Mouse (Mus musculus): ENCODE data around the gene Zdhhc6.

GRCm38 (mm10) chr19:55341377-55341776, 25.5 kb upstream of the Zdhhc6 start:
- TF ChIP-seq ZC3H11A (IDR thresholded peaks at IDR 0.05; ENCODE audit: borderline replicate concordance, low read depth, low read length) (no peak), MAFK (IDR thresholded peaks at IDR 0.05; ENCODE audit: insufficient read depth, low read depth, low read length) (no peak), HCFC1 (IDR thresholded peaks at IDR 0.05; ENCODE audit: borderline replicate concordance, insufficient read depth, low read length) (no peak), ZNF384 (IDR thresholded peaks at IDR 0.05; ENCODE audit: low read depth, low read length) (no peak)

Measured in ES-E14 (cell line).